Mouse (Mus musculus): Measurements from ENCODE around the gene Babam2.

DNA sequence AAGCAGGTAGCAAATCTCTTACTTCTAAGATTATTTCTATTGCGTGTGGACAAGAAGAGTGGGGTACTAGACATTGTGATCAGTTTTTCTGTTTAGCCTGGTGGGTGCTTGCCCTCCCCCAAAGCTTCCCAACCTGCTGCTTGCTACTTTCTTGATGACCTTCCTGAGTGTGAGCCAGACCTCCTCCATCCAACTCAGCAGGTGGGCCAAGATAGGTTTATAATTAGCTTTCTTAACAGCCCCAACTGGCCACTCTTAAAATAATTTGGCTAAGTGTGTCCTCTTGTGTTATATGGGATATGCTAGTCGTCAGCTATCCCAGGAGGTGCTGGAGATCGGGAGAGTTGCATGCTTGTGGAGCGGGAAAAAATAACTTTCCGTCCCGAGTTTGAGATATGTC lies 235.8 kb downstream of the Babam2 start:
- no peak for TF ChIP-seq CTCF (IDR thresholded peaks at IDR 0.05; ENCODE audit: low read depth, low read length)
- no peak for TF ChIP-seq POLR2A (IDR thresholded peaks at IDR 0.05; ENCODE audit: insufficient read depth, low read length)
